Mouse (Mus musculus): ENCODE measurements around the gene Gramd1b.

DNA sequence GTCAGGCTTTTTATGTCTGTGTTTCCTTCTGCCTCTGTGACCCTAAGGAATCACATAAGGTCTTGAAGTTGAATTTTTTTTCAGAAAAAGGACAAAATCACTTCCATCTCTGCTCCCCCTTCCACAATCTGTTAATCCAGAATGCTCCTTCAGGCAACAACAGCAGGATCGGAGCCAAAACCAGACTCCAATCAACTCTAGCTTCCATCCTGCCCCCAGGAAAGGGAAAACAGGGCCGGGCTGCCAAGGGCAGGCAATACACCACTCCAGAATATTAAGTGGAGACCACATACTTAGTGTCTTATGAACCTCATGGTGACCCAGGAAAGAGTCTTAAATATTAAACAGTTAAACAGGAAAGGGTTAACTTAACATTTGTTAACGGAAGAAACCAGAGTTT lies 148.7 kb downstream of the Gramd1b start:
- TF ChIP-seq CTCF (IDR thresholded peaks at IDR 0.05): no peak
- no peak for TF ChIP-seq EP300 (IDR thresholded peaks at IDR 0.05)
